Mouse (Mus musculus) colon, adult 2 months (tissue): ENCODE data around the gene Msto1. TPM values are rescaled to one million over a fixed set of nuclear protein-coding genes. Genes with fewer than 3 reads are reported as not detected.

ENCODE experiments used
- polyA plus RNA-seq: library from polyadenylated mRNA; depleted of rRNA; stranded (reverse); fragments of >200 nt; gene quantifications from 2 replicates; pipeline ENCODE4 v1.2.3, GENCODE M21; 2012; rRNA removed

Gene Msto1
- 19.9 and 25.5 TPM in 2 replicates for polyA plus RNA-seq

DNA sequence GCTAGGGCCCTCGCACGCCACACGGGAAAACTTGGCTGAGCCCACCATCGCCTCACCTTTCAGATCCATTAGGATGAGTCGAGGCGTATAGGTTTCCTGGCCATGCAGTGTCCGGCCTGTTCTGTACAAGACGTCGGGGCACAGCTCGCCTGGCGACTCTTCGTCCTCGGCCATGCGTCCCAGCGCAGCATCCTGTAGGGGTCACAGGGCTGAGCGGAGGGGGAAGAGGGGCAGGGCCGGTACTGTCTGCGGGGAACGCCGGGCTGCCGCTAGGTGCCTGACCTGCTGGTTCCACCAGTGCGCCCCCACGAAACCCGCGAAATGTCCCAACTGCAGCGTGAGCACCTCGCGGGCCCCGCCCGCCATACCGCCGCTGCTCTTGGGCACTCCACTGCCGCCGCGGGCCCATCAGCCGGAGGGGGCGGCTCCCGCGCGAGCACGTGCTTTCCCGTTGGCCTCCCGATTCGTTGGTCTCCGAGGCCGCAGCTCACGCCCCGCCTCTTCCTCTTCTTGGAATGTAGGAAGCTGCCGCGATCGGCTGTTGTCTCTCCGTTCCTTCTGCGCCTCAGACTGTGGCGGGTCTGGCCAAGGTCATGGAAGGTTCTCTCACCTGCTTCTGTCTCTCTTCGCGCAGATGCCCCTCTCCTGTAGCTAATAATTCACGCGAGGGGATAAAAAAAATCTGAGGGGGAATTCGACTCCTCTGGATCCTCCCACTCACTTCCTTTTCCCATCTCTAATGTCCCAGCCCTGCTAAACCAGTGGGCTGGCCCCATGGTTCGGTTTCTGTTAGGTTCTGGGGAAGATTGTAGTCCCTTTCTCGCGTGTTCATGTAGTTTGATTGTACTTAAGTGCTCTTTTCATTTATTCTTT, at the start of gene Msto1:
TSS of gene Msto1 (minus strand) at position 489 of the 873 bp plus-strand sequence.

GRCm38 (mm10) chr3:88950576-88951326, 37.0 kb upstream of the Msto1 start, which contains the start of the genes Ash1l and Dap3:
Gene Ash1l, plus strand, starts transcription at chr3:88950622.
Gene Dap3, minus strand, starts transcription at chr3:88951181.

Other genes starting within 250 kb of the Msto1 start
- gene Khdc4, start 228.2 kb downstream of the Msto1 start, polyA plus RNA-seq = 51.3 and 58.9 TPM in 2 replicates
- 45.6 and 48.8 TPM in 2 replicates for gene Rit1, start 197.2 kb downstream of the Msto1 start, polyA plus RNA-seq
- gene Syt11, start 138.8 kb downstream of the Msto1 start, polyA plus RNA-seq = 5.8 and 6.2 TPM in 2 replicates
- 9.2 and 11.5 TPM in 2 replicates for gene Gon4l, start 78.8 kb downstream of the Msto1 start, polyA plus RNA-seq
- gene Ash1l, start 36.6 kb upstream of the Msto1 start, polyA plus RNA-seq = 4.8 and 5.0 TPM in 2 replicates
- gene Dap3, start 37.2 kb upstream of the Msto1 start, polyA plus RNA-seq = 29.0 and 31.6 TPM in 2 replicates
- 51.1 and 73.3 TPM in 2 replicates for gene Rusc1, start 179.3 kb upstream of the Msto1 start, polyA plus RNA-seq
- not detected in 2 replicates for gene Gm43738, start 187.1 kb upstream of the Msto1 start, polyA plus RNA-seq
- gene Fdps, start 188.0 kb upstream of the Msto1 start, polyA plus RNA-seq = 109 and 128 TPM in 2 replicates
- 240 and 244 TPM in 2 replicates for gene Pklr, start 222.1 kb upstream of the Msto1 start, polyA plus RNA-seq
- gene Hcn3, start 246.2 kb upstream of the Msto1 start, polyA plus RNA-seq = 1.1 and 1.4 TPM in 2 replicates